Mouse (Mus musculus): ENCODE measurements around the gene Vmn2r49.
"Not testable (repeated sequence)": the region's sequence is repeated elsewhere in the genome, so short reads cannot be mapped to it uniquely, and the experiment has no call there.

The Vmn2r49 gene

GRCm38 (mm10) chr7:9992157-9992556 lies at the start of gene Vmn2r49:
Vmn2r49 (minus strand) TSS chr7:9992257.
- not testable (repeated sequence) for DNase-seq (ENCODE audit: low spot score in 2 of 2)

GRCm38 (mm10) chr7:9953485-9953884 lies 38.6 kb downstream of the Vmn2r49 start, which contains the start of gene Vmn2r48:
Vmn2r48 (minus strand) TSS chr7:9953585.
- DNase-seq (ENCODE audit: low spot score in 2 of 2) = not testable (repeated sequence)

Data from spleen, postnatal 4 days (tissue).